Comparison of ENCODE assay signal across 4 mouse cellular contexts in the genomic region with DNA sequence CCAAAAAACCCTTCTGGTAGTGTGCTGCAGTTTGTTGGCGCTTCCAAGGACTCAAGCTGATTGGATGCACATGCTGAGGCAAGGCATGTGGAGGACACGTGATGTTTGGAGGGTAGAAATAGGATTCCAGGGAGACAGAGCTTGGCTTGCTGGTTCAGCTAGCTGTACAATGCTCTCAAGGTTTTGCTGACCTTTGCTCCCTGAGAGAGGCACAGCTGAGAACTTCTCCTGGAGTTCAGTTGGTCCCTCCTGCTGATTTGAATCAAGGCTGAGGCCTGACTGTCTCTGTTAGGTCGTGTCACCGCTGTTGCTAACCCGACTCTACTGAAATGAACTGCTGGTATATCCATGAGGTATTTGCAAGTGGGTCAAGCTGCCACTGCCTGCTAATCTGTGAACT.
"Had no signal": no experiment of that assay in that cellular context is flagged by ENCODE, and none has a peak within 500 bp of the region (broad histone marks: within the 10 kb centered on the region; RNA-seq: fewer than 3 reads in every experiment).

No protein-coding gene starts in this region.

- DNase-seq: layer of hippocampus, adult 9-11 months; liver; liver, embryonic 13.5 days; liver, postnatal 0 days had no signal
